Mouse (Mus musculus) midbrain, embryonic 12.5 days (tissue): ENCODE results near the gene Gm20403. TPM values are rescaled to one million over a fixed set of nuclear protein-coding genes. Genes with fewer than 3 reads are reported as not detected.
"Not testable (repeated sequence)": the region's sequence is repeated elsewhere in the genome, so short reads cannot be mapped to it uniquely, and the experiment has no call there.

ENCODE experiments used
- ATAC-seq: fragments of 200-750 bp; cut with Nextera tagmentation; 2 replicates; pipeline ENCODE4 v1.8.0; 2017; ENCODE audit warnings: low read depth, moderate TSS enrichment, moderate library complexity; ENCODE audit not compliant: low FRiP score
- H3K27ac ChIP-seq: fragments of 300-500 bp; sonication (generic); replicated peaks from 2 replicates; pipeline ENCODE4 v1.5.1; 2016; ENCODE audit warnings: mild to moderate bottlenecking
- H3K27me3 ChIP-seq: fragments of 300-500 bp; sonication (generic); 2 replicates; pipeline ENCODE4 v1.6.1; 2016; ENCODE audit warnings: mild to moderate bottlenecking
- H3K36me3 ChIP-seq: fragments of 300-500 bp; sonication (generic); 2 replicates; pipeline ENCODE4 v1.6.1; 2016
- H3K4me1 ChIP-seq: fragments of 300-500 bp; sonication (generic); 2 replicates; pipeline ENCODE4 v1.6.1; 2016
- H3K4me2 ChIP-seq: fragments of 300-500 bp; sonication (generic); replicated peaks from 2 replicates; pipeline ENCODE4 v1.6.1; 2016; ENCODE audit warnings: mild to moderate bottlenecking, moderate library complexity
- H3K4me3 ChIP-seq: fragments of 300-500 bp; sonication (generic); 2 replicates; pipeline ENCODE4 v1.5.1; 2016; ENCODE audit warnings: mild to moderate bottlenecking
- H3K9ac ChIP-seq: fragments of 300-500 bp; sonication (generic); replicated peaks from 2 replicates; pipeline ENCODE4 v1.6.1; 2016; ENCODE audit warnings: mild to moderate bottlenecking, moderate library complexity
- H3K9me3 ChIP-seq: fragments of 300-500 bp; sonication (generic); 2 replicates; pipeline ENCODE4 v1.6.1; 2016; ENCODE audit warnings: mild to moderate bottlenecking
- WGBS: fragments of 180-500 bp; shearing (Covaris S2); methylation state at CpG from one replicate; pipeline ENCODE4 v1.1.7; 2016; 5-methylcytosine and 5-hydroxymethylcytosine counted together
- polyA plus RNA-seq: library from polyadenylated mRNA; unstranded; fragments of >200 nt; fragmentation: Nextera tagmentation; extraction: Ambion mirVana; gene quantifications from 2 replicates; pipeline ENCODE4 v1.2.1, GENCODE M21; 2016

Gm20403 gene
- polyA plus RNA-seq, 1 experiment from 2014 or later = not detected

GRCm38 (mm10) chr12:54956457-54956856, 29.9 kb downstream of the Gm20403 start:
- WGBS = 90% methylated on average over 4 of the region's 4 CpGs
- H3K4me1 ChIP-seq = no peaks in the 10 kb centered on the region

DNA sequence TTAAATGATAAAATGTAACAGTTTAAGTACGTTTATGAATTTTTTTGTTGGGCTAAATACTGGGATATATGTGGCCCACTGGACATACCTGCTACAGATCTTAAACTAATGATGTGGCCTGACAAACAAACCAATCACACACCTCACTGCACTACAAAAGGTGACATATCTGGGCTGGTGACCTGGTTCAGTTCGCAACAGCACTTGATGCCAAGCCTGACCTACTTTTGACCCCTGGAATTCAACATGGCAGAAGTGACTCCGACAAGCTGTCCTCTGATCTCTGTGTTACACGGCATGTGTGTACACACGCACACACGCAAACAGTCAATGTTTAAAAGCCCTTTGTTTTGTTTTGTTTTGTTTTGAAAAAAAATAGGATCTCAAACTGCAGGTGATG, 40.2 kb downstream of the Gm20403 start:
- H3K4me1 ChIP-seq = no peaks in the 10 kb centered on the region
- H3K4me2 ChIP-seq = no peak overlapping the region
- H3K9me3 ChIP-seq = no peaks in the 10 kb centered on the region
- H3K4me3 ChIP-seq = no peak overlapping the region
- no peak overlapping the region for H3K9ac ChIP-seq
- 84% methylated on average over 6 of the region's 6 CpGs for WGBS
- no peak for ATAC-seq
- H3K27me3 ChIP-seq = no peaks in the 10 kb centered on the region
- H3K27ac ChIP-seq = no peak overlapping the region
- peaks cover 7% of the 10 kb centered on the region for H3K36me3 ChIP-seq

More at GRCm38 (mm10) chr12:54956457-54956856, 29.9 kb downstream of the Gm20403 start:
- Histone ChIP-seq H3K9me3 (no peaks in the 10 kb centered on the region), H3K27ac (no peak overlapping the region), H3K36me3 (peaks cover 18% of the 10 kb centered on the region), H3K4me2 (no peak overlapping the region), H3K9ac (no peak overlapping the region), H3K4me3 (no peak overlapping the region), H3K27me3 (no peaks in the 10 kb centered on the region)
- no peak for ATAC-seq

- not testable (repeated sequence) for H3K9me3 ChIP-seq, H3K4me1 ChIP-seq, ATAC-seq, H3K4me3 ChIP-seq, H3K27ac ChIP-seq, H3K27me3 ChIP-seq, H3K9ac ChIP-seq, H3K4me2 ChIP-seq
- WGBS = 89% methylated on average over 6 of the region's 6 CpGs
- H3K36me3 ChIP-seq = peaks cover 35% of the 10 kb centered on the region
These were observed 43.7 kb downstream of the Gm20403 start for GRCm38 (mm10) chr12:54942586-54943157.

DNA sequence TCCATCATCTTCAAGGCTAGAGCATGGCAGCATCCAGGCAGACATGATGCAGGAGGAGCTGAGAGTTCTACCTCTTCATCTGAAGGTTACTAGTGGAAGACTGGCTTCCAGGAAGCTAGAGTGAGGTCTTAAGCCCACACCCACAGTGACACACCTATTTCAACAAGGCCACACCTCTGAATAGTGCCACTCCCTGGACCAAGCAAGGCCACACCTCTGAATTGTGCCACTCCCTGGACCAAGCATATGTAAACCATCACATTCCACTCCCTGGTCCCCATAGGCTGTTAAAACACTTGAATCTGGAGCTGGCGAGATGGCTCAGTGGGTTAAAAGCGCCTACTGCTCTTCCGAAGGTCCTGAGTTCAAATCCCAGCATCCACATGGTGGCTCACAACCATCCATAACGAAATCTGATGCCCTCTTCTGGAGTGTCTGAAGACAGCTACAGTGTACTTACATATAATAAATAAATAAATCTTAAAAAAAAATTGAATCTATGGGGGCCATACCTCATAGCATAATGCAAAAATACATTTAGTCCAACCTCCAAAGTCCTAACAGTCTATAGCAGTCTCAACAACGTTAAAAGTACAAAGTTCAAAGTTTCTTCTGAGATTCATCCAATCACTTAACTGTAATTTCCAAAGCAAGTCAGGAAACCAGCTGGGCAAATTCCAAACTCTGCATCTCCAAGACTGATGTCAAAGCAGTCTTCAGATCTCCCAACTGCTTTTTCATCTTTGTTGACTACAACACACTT, 48.6 kb downstream of the Gm20403 start:
- H3K4me3 ChIP-seq, H3K27ac ChIP-seq, ATAC-seq, H3K4me2 ChIP-seq, H3K4me1 ChIP-seq, H3K9me3 ChIP-seq, H3K9ac ChIP-seq, H3K27me3 ChIP-seq: not testable (repeated sequence)
- H3K36me3 ChIP-seq = peaks cover 60% of the 10 kb centered on the region
- 94% methylated on average over 5 of the region's 5 CpGs for WGBS

Other genes starting within 250 kb of the Gm20403 start
- gene Snx6, start 190.8 kb downstream of the Gm20403 start, polyA plus RNA-seq = 201 and 203 TPM in 2 replicates
- gene Cfl2, start 123.7 kb downstream of the Gm20403 start, polyA plus RNA-seq = 232 and 246 TPM in 2 replicates
- gene Baz1a, start 27.8 kb upstream of the Gm20403 start, polyA plus RNA-seq = 35.4 and 40.3 TPM in 2 replicates
- 36.3 and 38.7 TPM in 2 replicates for gene 2700097O09Rik, start 93.6 kb upstream of the Gm20403 start, polyA plus RNA-seq
- gene Srp54a, start 93.7 kb upstream of the Gm20403 start, polyA plus RNA-seq = 152 and 155 TPM in 2 replicates
- gene Fam177a, start 137.9 kb upstream of the Gm20403 start, polyA plus RNA-seq = 18.1 and 18.9 TPM in 2 replicates
- gene Srp54b, start 168.6 kb upstream of the Gm20403 start, polyA plus RNA-seq = 54.6 and 61.7 TPM in 2 replicates
- 1.4 TPM in 1 of 2 replicates, not detected in the other for gene 1700047I17Rik2, start 213.1 kb upstream of the Gm20403 start, polyA plus RNA-seq
- gene Srp54c, start 243.6 kb upstream of the Gm20403 start, polyA plus RNA-seq = 69.2 and 77.7 TPM in 2 replicates